Mouse (Mus musculus) activated CD4-positive, CD25-positive, alpha-beta regulatory T cell, adult 4 months (primary cell): ENCODE measurements around the gene Rab4b. TPM values are rescaled to one million over a fixed set of nuclear protein-coding genes. Genes with fewer than 3 reads are reported as not detected.

Experiments
- ATAC-seq: one replicate; pipeline ENCODE4 v1.8.0; 2017
- polyA plus RNA-seq, 2 experiments: library from polyadenylated mRNA; unstranded; fragments of 100-300 nt; shearing (Covaris generic); gene quantifications; one replicate each; pipeline ENCODE4 v1.2.1; 2017

Rab4b gene
- polyA plus RNA-seq, 2 experiments from 2014 or later: 126 to 166 TPM

DNA sequence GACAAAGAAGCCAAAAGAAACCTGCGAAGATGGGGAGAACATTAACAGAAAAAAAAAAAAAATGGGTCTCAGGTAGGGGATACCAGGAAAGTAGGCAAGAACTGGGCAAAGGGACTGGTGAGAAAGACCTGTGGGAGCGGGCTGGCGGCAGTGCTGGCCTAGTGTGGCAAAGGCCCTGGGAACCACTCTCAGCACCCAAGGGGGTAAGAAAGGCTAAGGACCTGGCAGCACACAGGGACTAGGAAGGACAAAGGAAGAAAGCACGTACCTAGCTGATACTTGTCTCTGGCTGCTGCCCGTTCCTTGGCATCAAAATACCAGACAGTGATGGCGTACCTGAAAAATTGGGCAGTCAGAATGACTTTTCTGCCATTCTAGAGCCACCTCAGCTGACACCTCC is 19.4 kb downstream of the Rab4b start:
- ATAC-seq: no peak

DNA sequence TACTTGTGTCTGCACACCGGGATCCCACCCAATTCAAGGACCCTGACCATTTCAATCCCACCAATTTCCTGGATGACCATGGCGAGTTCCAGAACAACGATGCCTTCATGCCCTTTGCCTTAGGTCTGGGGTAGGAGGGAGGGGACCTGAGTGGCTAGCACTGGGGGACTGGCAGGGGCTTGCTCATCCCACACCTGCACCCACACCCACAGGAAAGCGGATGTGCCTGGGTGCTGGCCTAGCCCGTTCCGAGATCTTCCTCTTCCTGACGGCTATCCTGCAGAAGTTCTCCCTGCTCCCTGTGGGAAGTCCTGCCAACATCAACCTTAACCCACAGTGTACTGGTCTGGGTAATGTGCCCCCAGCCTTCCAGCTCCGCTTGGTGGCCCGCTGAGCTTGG is 20.5 kb downstream of the Rab4b start:
- ATAC-seq: no peak

DNA sequence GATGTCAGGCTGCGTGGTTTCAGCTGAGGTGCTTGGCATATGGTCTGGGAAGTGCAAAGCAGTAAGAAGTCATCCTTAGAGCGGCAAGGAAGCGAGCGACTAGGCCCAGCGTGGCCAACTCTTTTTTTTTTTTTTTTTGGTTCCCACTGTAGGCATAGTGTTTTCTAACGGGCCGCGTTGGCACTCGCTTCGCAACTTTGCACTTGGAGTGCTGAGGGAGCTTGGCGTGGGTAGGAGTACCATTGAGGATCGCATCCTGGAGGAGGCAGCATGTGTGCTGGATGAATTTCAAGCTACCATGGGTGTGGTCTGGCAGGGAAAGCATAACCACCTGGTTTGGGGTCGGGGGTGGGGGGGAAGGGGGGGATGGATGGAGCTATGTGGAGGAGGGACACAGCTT is 22.7 kb downstream of the Rab4b start:
- ATAC-seq: no peak

DNA sequence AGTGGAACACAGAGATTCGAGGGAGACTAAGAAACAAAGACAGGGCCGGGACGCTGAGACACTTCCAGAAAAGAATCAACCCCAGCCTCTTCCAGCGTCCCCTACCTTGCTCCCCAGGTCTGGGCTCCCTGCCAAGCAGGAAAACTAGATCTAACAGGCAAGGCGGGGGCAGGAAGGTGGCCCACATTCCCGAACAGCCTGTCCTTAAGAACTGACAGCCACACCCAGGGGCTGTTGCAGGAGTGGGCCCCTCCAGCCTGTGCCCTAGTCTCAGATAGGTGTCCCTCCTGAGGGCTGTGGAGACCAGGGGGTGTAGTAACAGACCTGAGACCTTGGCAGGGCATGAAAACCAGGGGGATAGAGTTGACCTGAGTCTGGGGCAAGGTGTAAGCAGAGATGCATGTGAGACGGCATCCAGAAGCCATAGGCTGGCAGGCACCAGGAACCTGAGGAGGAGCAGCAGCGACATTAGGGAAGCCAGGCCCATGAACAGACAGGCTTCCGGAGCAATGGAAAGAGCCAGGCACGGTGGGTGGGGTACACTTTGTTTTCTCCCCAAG is 25.4 kb downstream of the Rab4b start, which contains the start of gene Cyp2t4:
Gene Cyp2t4, plus strand, starts transcription at position 510 of the 560 bp plus-strand sequence.
- no peak for ATAC-seq

DNA sequence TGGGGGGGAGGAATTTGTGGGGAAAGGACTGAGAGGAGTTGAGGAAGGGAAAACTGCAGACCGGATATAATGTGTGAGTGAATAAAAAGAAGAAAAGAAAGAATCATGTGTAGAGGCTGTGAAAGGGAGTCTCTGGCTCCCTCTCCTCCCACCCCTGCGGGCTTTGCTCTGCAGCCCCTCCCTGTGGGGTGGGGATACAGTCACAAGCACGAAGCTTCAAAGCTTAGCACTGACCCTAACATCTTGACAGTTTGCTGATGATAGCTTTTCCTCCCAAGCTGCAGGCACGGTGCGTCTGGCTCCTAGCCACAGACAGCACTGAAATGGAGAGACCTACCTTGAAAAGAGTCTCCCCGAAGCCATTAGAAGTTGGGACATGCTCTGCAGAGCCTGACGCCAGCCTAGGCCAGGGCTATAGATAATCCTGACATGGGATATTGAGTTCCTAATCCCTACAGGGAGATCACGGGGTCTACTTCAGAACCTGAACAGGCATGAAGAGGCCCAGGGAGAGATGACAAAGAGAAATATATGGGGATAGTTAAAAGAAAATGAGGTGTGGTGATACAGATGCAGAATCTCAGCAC is 42.2 kb downstream of the Rab4b start:
- no peak for ATAC-seq

DNA sequence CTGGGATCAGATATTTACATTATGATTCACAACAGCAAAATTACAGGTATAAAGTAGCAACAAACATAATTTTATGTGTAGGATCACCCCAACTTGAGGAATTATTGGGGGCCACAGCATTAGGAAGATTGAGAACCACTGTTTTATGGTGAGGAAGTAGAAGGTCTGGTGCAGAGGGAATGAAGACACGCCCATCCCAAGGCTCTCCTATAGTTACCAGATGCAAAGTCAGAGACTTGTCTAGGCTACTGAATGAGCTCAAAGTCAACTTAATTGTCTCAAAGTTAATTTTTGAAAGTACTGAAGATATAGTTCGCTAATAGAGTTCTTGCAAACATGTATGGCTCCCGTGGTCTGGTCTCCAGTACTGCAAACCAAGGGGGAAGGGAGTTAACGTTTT is 44.9 kb downstream of the Rab4b start:
- no peak for ATAC-seq

DNA sequence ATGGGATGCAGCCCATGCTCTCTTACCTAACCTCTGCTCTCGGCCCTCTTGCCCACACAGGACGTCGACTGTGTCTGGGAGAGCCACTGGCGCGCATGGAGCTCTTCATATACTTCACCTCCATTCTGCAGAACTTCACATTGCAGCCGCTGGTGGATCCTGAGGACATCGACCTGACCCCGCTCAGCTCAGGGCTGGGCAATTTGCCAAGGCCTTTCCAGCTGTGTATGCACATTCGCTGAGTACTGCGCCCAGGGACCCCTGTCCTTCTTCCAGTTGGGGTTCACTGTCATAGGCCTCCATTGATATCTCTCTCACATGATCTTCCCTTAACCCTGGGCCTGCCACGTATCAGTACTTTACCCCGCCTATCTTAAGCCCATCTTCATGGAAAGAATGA is 45.5 kb downstream of the Rab4b start:
- no peak for ATAC-seq

DNA sequence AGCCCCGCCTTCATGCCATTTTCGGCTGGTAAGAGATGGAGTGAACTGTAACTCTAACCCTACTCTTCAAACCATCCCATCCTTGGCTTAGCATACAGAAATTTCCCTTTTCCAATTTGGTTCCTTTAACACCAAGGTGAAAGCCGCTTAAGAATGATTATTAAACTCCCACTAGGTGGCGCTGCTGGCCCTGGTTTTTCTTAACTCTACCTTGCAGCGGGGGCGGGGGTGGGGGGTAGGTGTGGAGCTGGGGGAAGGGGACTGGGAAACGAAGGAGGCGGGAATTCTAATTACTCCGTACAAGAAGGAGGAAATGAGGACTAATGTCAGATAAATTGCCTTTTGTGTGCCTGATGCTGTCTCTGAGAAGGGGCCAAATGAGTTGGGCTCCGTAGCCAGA is 46.1 kb downstream of the Rab4b start:
- no peak for ATAC-seq

DNA sequence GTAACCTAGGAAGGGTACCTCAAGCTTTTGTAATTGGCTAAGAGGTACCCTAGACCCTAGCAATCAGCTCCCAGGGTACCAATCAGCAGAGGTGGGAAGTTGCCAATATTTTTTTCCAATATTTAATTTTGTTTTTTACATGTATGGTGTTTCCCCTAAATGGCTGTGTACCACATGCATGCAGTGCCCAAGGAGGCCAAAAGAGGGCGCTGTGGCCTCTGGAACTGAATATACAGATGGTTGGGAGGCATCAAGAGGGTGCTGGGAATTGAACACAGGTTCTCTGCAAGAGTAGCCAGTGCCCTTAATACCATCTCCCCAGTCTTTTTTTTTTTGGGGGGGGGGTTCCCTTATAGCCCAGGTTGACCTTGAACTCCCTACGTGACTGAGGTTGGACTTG is 47.3 kb downstream of the Rab4b start:
- ATAC-seq: no peak

DNA sequence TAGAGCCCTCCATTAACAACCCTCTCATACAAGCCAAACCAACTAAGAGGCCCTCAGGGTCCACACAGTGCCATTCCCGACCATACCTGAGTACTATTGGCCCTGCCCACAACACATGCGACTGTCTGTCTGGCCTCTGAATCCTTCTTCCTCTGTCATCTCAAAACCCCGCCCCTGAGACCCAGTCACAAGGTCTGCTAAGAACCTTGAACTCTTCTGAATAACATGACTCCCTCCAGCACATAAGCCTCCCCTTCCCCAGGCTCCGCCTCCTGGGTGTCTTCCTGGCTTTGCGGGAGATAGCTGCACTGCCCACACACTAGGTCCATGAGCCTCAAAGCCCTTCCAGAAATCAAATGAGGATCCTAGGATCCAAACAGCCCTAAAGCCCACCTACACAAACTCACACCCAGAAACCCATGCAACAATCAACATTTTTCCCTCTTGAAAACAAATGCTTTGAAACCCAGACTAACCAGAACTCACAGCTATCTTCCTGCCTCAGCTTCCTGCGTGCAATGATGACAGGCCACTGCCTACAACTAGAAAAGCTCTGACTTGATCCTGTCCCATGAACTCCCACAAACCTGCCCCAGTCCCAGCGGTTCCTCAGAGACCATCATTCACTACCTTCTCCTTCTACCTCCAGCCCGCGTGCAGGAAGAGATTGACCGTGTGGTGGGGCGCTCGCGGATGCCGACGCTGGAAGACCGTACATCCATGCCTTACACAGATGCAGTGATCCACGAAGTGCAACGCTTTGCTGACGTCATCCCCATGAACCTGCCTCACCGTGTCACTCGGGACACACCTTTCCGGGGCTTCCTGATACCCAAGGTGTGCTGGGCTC is 48.0 kb downstream of the Rab4b start:
- ATAC-seq: no peak

DNA sequence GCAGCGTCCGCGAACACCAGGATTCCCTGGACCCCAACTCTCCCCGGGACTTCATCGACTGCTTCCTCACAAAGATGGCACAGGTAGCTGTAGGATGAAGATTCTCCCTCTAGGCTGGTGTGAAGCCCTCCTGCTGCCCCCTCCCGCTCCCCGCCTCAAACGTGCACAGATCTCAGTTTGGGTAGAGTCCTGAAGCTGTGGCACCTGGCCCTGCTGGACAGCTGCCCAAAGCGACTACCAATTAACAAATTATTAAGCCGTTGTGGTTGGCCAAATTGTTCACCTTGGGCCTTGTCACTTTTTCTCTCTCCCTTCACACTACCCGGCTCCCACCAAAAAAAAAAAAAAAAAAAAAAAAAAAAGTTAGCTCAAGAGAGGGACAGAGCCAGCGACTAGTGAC is 48.9 kb downstream of the Rab4b start:
- ATAC-seq: no peak

DNA sequence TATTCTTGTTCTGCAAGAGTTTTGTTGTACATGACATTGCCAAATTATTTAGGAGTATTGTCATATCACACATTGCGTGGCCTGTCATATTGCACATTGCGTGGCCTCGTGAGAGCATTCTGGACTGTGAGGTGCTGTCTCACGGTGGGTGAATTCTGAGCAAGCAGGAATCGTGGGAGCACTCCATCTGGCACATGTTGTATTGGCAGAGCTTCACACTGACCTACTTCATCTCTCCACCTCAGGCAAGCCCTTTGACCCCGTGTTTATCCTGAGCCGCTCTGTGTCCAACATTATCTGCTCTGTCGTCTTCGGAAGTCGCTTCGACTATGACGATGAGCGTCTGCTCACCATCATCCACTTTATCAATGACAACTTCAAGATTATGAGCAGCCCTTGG is 49.8 kb downstream of the Rab4b start:
- ATAC-seq: no peak

DNA sequence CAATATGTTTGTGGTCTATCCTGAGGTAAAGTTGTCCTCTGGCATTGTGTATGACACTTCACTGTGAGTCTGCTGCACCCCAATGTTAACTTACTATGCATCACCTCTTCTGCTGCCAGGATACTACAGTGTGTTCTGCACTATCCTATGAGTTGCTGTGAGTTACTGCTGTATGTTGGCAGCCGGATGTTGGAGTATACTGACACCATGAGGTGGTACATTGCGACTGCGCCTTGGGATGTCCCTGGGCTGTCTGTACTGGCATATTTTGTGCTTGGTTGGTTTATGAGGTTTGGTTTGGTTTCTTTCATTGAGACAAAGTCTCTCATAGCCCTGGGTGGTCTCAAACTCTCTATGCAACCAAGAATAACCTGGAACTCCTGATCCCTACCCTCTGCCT is 50.5 kb downstream of the Rab4b start:
- ATAC-seq: no peak

DNA sequence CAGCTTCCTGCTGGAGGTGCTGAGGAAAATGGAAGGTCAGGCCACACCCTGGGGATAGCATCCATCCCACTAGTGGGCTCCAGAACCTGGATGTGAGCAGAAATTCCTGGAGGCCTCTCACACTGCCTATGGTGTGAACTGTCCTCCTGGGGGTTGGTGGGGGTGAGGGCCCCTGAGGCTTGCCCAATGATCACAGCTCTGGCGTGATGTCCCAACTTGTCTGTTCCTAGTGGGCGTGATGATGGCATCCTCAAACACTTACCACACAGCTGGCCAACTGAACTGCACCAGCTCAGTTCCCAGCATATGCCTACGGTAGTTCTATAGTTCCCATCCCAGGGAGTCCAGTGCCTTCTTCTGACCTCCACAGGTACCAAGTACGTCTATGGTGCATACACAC is 53.7 kb downstream of the Rab4b start:
- no peak for ATAC-seq

DNA sequence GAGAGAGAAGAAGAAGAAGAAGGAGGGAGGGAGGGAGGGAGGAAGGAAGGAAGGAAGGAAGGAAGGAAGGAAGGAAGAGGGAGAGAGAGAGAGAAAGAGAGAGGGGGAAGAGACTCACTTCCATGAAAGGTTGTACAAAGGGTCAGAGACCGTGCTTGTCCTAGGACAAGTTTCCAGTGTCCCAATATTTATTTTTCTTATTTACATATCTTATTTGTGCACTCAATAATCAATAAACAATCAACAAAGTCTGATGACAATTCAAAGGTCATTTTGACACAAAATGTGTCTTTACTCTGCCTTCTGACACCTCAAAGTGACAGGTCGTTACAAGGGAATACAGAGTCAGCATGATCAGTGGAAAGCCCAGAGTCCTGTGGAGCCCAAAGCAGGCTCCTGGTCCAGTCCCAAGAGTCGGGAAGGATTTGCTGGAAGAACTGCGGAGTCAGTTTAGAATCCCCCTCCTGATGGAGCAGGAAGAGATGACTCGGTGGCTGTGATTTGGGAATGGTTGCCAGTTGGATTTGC is 54.3 kb downstream of the Rab4b start:
- no peak for ATAC-seq

DNA sequence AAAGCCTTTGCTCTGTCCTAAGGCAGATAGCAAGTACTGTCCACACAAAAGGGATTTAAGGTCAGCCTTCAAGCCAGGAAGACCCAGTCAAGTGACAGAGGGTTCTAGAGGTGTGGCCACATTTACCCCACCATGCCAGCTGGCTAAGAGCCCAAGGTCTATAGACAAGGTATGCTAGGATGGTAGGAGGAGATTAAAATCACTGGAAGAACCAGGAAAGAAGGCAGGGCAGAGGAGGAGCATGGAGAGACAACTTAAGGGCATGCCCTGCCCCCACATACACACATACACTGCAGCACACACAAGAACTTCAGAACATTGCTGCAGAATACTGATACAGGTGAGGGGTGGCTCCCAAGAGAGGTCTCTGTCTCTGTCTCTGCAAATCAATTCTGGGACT is 59.0 kb downstream of the Rab4b start, which contains the start of gene Cyp2f2:
Gene Cyp2f2, plus strand, starts transcription at position 234 of the 400 bp plus-strand sequence.
- ATAC-seq: no peak

Other genes starting within 250 kb of the Rab4b start
- gene Cyp2a22, start 239.5 kb downstream of the Rab4b start, polyA plus RNA-seq: not detected
- not detected for gene Cyp2a12, start 149.8 kb downstream of the Rab4b start, polyA plus RNA-seq
- gene Cyp2f2, start 59.0 kb downstream of the Rab4b start, polyA plus RNA-seq: not detected
- under 1 TPM in 1 of 2 experiments, not detected in 1; 0.41 TPM for gene Cyp2t4, start 25.2 kb downstream of the Rab4b start, polyA plus RNA-seq
- gene Egln2, start 12.1 kb downstream of the Rab4b start, polyA plus RNA-seq: 10 to 100 TPM; 12.4 to 14.3 TPM
- under 1 TPM in 1 of 2 experiments, not detected in 1; 0.52 TPM for gene Gm21983, start 2.2 kb upstream of the Rab4b start, polyA plus RNA-seq
- under 1 TPM in 1 of 2 experiments, not detected in 1; 0.34 TPM for gene Mia, start 2.3 kb upstream of the Rab4b start, polyA plus RNA-seq
- gene BC024978, start 16.9 kb upstream of the Rab4b start, polyA plus RNA-seq: 1 to 10 TPM; 4.2 to 4.5 TPM
- 100 to 1,000 TPM in 1 of 2 experiments, 10 to 100 TPM in 1; 74.6 to 109 TPM for gene Snrpa, start 17.4 kb upstream of the Rab4b start, polyA plus RNA-seq
- gene Itpkc, start 49.8 kb upstream of the Rab4b start, polyA plus RNA-seq: 1 to 10 TPM; 1.3 to 1.5 TPM
- 10 to 100 TPM in 1 of 2 experiments, 1 to 10 TPM in 1; 6.3 to 12.5 TPM for gene Coq8b, start 54.1 kb upstream of the Rab4b start, polyA plus RNA-seq
- gene Numbl, start 79.5 kb upstream of the Rab4b start, polyA plus RNA-seq: not detected
- gene Ltbp4, start 158.8 kb upstream of the Rab4b start, polyA plus RNA-seq: 1 to 10 TPM in 1 of 2 experiments, under 1 TPM in 1; 0.94 to 1.3 TPM
- 10 to 100 TPM; 48.9 to 66.0 TPM for gene Shkbp1, start 177.1 kb upstream of the Rab4b start, polyA plus RNA-seq
- 1 to 10 TPM; 1.4 to 3.3 TPM for gene Gm20479, start 178.5 kb upstream of the Rab4b start, polyA plus RNA-seq